Mouse (Mus musculus): ENCODE data around the gene Inca1.

DNA sequence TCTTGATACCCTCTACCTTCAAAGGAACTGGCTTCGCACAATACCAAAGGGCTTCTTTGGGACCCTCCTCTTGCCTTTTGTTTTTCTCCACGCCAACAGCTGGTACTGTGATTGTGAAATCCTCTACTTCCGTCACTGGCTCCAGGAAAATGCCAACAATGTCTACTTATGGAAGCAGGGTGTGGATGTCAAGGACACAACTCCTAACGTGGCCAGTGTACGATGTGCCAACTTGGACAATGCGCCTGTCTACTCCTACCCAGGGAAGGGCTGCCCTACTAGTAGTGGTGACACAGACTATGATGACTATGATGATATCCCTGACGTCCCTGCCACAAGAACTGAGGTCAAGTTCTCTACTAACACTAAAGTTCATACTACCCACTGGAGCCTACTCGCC is 60.0 kb downstream of the Inca1 start:
- TF ChIP-seq CTCF (conservative IDR thresholded peaks at IDR 0.05; ENCODE audit: insufficient read depth, insufficient read length, low read depth, low read length) (no peak), POLR2A (IDR thresholded peaks at IDR 0.05; ENCODE audit: low read depth, low read length) (no peak)
